Mouse (Mus musculus) neutrophil, adult 83 days (primary cell): ENCODE measurements around the gene Hist1h1t. TPM values are rescaled to one million over a fixed set of nuclear protein-coding genes. Genes with fewer than 3 reads are reported as not detected.

Experiments
- total RNA-seq, 2 experiments: library from RNA; stranded (reverse); gene quantifications; one replicate each; pipeline ENCODE4 v1.2.4; 2023

Gene Hist1h1t
- total RNA-seq = 1 to 10 TPM; 2.5 to 2.9 TPM

GRCm38 (mm10) chr13:23695514-23695913 is at the start of gene Hist1h1t:
Gene Hist1h1t, plus strand, starts transcription at chr13:23695814.

GRCm38 (mm10) chr13:23683755-23684281 is 11.8 kb upstream of the Hist1h1t start, which contains the start of the genes Hist1h2ac and Hist1h2bc:
Gene Hist1h2ac, minus strand, starts transcription at chr13:23683948.
Gene Hist1h2bc, plus strand, starts transcription at chr13:23684199.

GRCm38 (mm10) chr13:23698300-23698693 is 2.7 kb downstream of the Hist1h1t start, which contains the start of gene Hist1h4c:
Gene Hist1h4c, minus strand, starts transcription at chr13:23698454.

GRCm38 (mm10) chr13:23710374-23711089 is 14.9 kb downstream of the Hist1h1t start, which contains the start of gene Hfe:
Gene Hfe, minus strand, starts transcription at chr13:23710854.

GRCm38 (mm10) chr13:23738677-23739068 is 43.1 kb downstream of the Hist1h1t start, which contains the start of gene Hist1h1c:
Gene Hist1h1c, plus strand, starts transcription at chr13:23738808.

GRCm38 (mm10) chr13:23745381-23746161 is 50.0 kb downstream of the Hist1h1t start, which contains the start of gene Hist1h3c:
Gene Hist1h3c, minus strand, starts transcription at chr13:23745602.

Other genes starting within 250 kb of the Hist1h1t start
- under 1 TPM; 0.31 to 0.57 TPM for gene Btn1a1, start 229.9 kb upstream of the Hist1h1t start, total RNA-seq
- gene Btn2a2, start 207.0 kb upstream of the Hist1h1t start, total RNA-seq = not detected
- 1,000 to 10,000 TPM; 1,800 to 2,079 TPM for gene Hist1h4h, start 164.8 kb upstream of the Hist1h1t start, total RNA-seq
- gene Hist1h2af, start 161.9 kb upstream of the Hist1h1t start, total RNA-seq = 1,000 to 10,000 TPM; 1,103 to 1,322 TPM
- gene Hist1h3g, start 160.4 kb upstream of the Hist1h1t start, total RNA-seq = 100 to 1,000 TPM; 343 to 409 TPM
- gene Hist1h2bh, start 152.4 kb upstream of the Hist1h1t start, total RNA-seq = 100 to 1,000 TPM; 156 to 165 TPM
- gene Hist1h3f, start 151.8 kb upstream of the Hist1h1t start, total RNA-seq = 100 to 1,000 TPM; 484 to 531 TPM
- 1,000 to 10,000 TPM; 2,494 to 2,726 TPM for gene Hist1h4f, start 144.2 kb upstream of the Hist1h1t start, total RNA-seq
- gene Hist1h1d, start 142.6 kb upstream of the Hist1h1t start, total RNA-seq = 100 to 1,000 TPM; 117 to 132 TPM
- gene Hist1h3e, start 133.4 kb upstream of the Hist1h1t start, total RNA-seq = 100 to 1,000 TPM; 919 to 946 TPM
- 100 to 1,000 TPM; 213 to 226 TPM for gene Hist1h2ae, start 124.6 kb upstream of the Hist1h1t start, total RNA-seq
- 1,000 to 10,000 TPM; 1,609 to 1,779 TPM for gene Hist1h2bg, start 124.4 kb upstream of the Hist1h1t start, total RNA-seq
- 1,000 to 10,000 TPM; 1,205 to 1,340 TPM for gene Hist1h2bf, start 121.6 kb upstream of the Hist1h1t start, total RNA-seq
- gene Hist1h2ad, start 121.4 kb upstream of the Hist1h1t start, total RNA-seq = 100 to 1,000 TPM; 234 to 256 TPM
- 100 to 1,000 TPM; 207 to 247 TPM for gene Hist1h3d, start 120.1 kb upstream of the Hist1h1t start, total RNA-seq
- 100 to 1,000 TPM; 821 to 965 TPM for gene Hist1h4d, start 114.2 kb upstream of the Hist1h1t start, total RNA-seq
- 100 to 1,000 TPM; 117 to 129 TPM for gene Hist1h2be, start 74.7 kb upstream of the Hist1h1t start, total RNA-seq
- 100 to 1,000 TPM; 854 to 881 TPM for gene Hist1h1e, start 73.3 kb upstream of the Hist1h1t start, total RNA-seq
- 10 to 100 TPM; 59.5 to 67.1 TPM for gene Hist1h2ac, start 11.9 kb upstream of the Hist1h1t start, total RNA-seq
- 100 to 1,000 TPM; 108 to 117 TPM for gene Hist1h2bc, start 11.6 kb upstream of the Hist1h1t start, total RNA-seq
- 100 to 1,000 TPM; 435 to 497 TPM for gene Hist1h4c, start 2.6 kb downstream of the Hist1h1t start, total RNA-seq
- gene Hfe, start 15.0 kb downstream of the Hist1h1t start, total RNA-seq = 1 to 10 TPM; 7.5 to 7.9 TPM
- 1,000 to 10,000 TPM; 1,583 to 1,684 TPM for gene Hist1h1c, start 43.0 kb downstream of the Hist1h1t start, total RNA-seq
- gene Hist1h3c, start 49.8 kb downstream of the Hist1h1t start, total RNA-seq = 100 to 1,000 TPM; 649 to 655 TPM
- gene Hist1h2bb, start 50.9 kb downstream of the Hist1h1t start, total RNA-seq = 1,000 to 10,000 TPM in 1 of 2 experiments, 100 to 1,000 TPM in 1; 938 to 1,011 TPM
- 1,000 to 10,000 TPM; 1,348 to 1,643 TPM for gene Hist1h2ab, start 55.3 kb downstream of the Hist1h1t start, total RNA-seq
- gene Hist1h3b, start 56.5 kb downstream of the Hist1h1t start, total RNA-seq = 1,000 to 10,000 TPM; 1,578 to 1,719 TPM
- 100 to 1,000 TPM; 697 to 823 TPM for gene Hist1h4b, start 61.2 kb downstream of the Hist1h1t start, total RNA-seq
- 100 to 1,000 TPM; 542 to 645 TPM for gene Hist1h4a, start 65.4 kb downstream of the Hist1h1t start, total RNA-seq
- gene Hist1h3a, start 66.6 kb downstream of the Hist1h1t start, total RNA-seq = 100 to 1,000 TPM; 941 to 991 TPM
- 100 to 1,000 TPM; 476 to 542 TPM for gene Hist1h1a, start 67.9 kb downstream of the Hist1h1t start, total RNA-seq
- not detected for gene Trim38, start 74.1 kb downstream of the Hist1h1t start, total RNA-seq
- gene Slc17a2, start 111.2 kb downstream of the Hist1h1t start, total RNA-seq = not detected
- not detected for gene Slc17a3, start 143.6 kb downstream of the Hist1h1t start, total RNA-seq
- not detected for gene Slc17a1, start 171.9 kb downstream of the Hist1h1t start, total RNA-seq
- gene Slc17a4, start 219.2 kb downstream of the Hist1h1t start, total RNA-seq = not detected
- not detected for gene Hist1h2ba, start 238.3 kb downstream of the Hist1h1t start, total RNA-seq
- gene Hist1h2aa, start 238.6 kb downstream of the Hist1h1t start, total RNA-seq = not detected